Comparison of ENCODE assay signal across 14 mouse cellular contexts in the genomic region with DNA sequence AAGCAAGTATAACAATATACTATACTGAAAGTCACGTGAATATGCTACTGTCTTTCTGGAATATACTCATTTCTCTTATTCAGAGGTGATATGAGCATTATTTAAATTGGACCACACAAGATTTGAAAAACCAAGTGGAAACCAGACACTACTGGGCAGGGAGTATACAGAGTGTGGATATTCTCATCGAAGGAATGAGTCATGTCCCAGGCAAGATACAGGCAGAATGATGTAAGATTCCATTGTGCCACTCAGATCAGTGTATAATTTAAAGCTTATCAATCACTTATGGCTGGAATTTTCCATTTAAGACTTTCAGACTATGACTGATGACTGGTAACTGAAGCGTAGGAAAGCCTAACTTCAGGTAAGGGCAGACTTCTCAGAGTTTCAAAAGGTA.
"Had no signal": no experiment of that assay in that cellular context is flagged by ENCODE, and none has a peak within 500 bp of the region (broad histone marks: within the 10 kb centered on the region; RNA-seq: fewer than 3 reads in every experiment).

No protein-coding gene starts in this region.

- H3K27me3 ChIP-seq: liver, embryonic 13.5 days; neural tube, embryonic 12.5 days; neural tube, embryonic 15.5 days had no signal

- H3K4me3 ChIP-seq: liver, embryonic 13.5 days; neural tube, embryonic 12.5 days; neural tube, embryonic 15.5 days had no signal

- H3K36me3 ChIP-seq: liver, embryonic 13.5 days; neural tube, embryonic 12.5 days; neural tube, embryonic 15.5 days had no signal

- DNase-seq: kidney, adult 9 months; kidney, postnatal 14 days; kidney, postnatal 4 days; liver, embryonic 13.5 days; lung, adult 2 months; lung, postnatal 14 days; lung, postnatal 4 days; midbrain, embryonic 14.5 days; right cerebral cortex, adult 18-20 months; right cerebral cortex, postnatal 14 days; right cerebral cortex, postnatal 4 days; thymus, postnatal 25 days had no signal
